Mouse (Mus musculus) C2C12 (cell line): ENCODE results near the gene Pycr1. TPM values are rescaled to one million over a fixed set of nuclear protein-coding genes. Genes with fewer than 3 reads are reported as not detected.

Experiments used
- H3K27me3 ChIP-seq: one replicate; pipeline ENCODE4 v1.6.1; 2011; ENCODE audit not compliant: control insufficient read depth, insufficient read depth, insufficient read length
- H3K36me3 ChIP-seq: one replicate; pipeline ENCODE4 v1.6.1; 2011; ENCODE audit not compliant: control insufficient read depth, insufficient read depth
- H3K4me3 ChIP-seq: one replicate; pipeline ENCODE4 v1.5.1; 2011; ENCODE audit warnings: mild to moderate bottlenecking, control low read depth; ENCODE audit not compliant: poor library complexity, insufficient read depth, severe bottlenecking
- H3K79me2 ChIP-seq: one replicate; pipeline ENCODE4 v1.6.1; 2011; ENCODE audit not compliant: control insufficient read depth, insufficient read depth
- H3K79me3 ChIP-seq: one replicate; pipeline ENCODE4 v1.6.1; 2011; ENCODE audit warnings: low read depth, control low read depth
- H3ac ChIP-seq: one replicate; pipeline ENCODE3; 2011; ENCODE audit warnings: low read depth; ENCODE audit not compliant: control insufficient read depth, insufficient read length
- CEBPB ChIP-seq: IDR thresholded peaks from one replicate; pipeline ENCODE4 v1.6.1; 2011; ENCODE audit warnings: low read depth, mild to moderate bottlenecking, control low read depth, moderate library complexity
- CTCF ChIP-seq: IDR thresholded peaks from one replicate; pipeline ENCODE4 v1.5.1; 2011; ENCODE audit not compliant: control insufficient read depth, insufficient read depth, insufficient read length
- FOSL1 ChIP-seq: IDR thresholded peaks from one replicate; pipeline ENCODE4 v1.8.0; 2011; ENCODE audit warnings: mild to moderate bottlenecking, low read length; ENCODE audit not compliant: poor library complexity, insufficient read depth, severe bottlenecking
- MAX ChIP-seq: IDR thresholded peaks from one replicate; pipeline ENCODE4 v1.6.1; 2011; ENCODE audit warnings: mild to moderate bottlenecking, control low read depth
- MYOD1 ChIP-seq: IDR thresholded peaks from one replicate; pipeline ENCODE4 v1.6.1; 2011; ENCODE audit warnings: low read depth; ENCODE audit not compliant: control insufficient read depth, insufficient read length
- MYOG ChIP-seq: IDR thresholded peaks from one replicate; pipeline ENCODE4 v1.6.1; 2011; ENCODE audit not compliant: control insufficient read depth, insufficient read length; ENCODE audit errors: extremely low read depth
- USF1 ChIP-seq: IDR thresholded peaks from one replicate; pipeline ENCODE4 v1.6.1; 2011; ENCODE audit warnings: low read depth, mild to moderate bottlenecking, control low read depth, moderate library complexity
- polyA plus RNA-seq: library from polyadenylated mRNA; unstranded; fragments of >200 nt; fragmentation: generic; extraction: Trizol; gene quantifications from one replicate; pipeline ENCODE4 v1.2.1, GENCODE M21; 2012; ENCODE audit warnings: missing spikeins

Gene Pycr1
- polyA plus RNA-seq, 1 experiment = 16.1 TPM

DNA sequence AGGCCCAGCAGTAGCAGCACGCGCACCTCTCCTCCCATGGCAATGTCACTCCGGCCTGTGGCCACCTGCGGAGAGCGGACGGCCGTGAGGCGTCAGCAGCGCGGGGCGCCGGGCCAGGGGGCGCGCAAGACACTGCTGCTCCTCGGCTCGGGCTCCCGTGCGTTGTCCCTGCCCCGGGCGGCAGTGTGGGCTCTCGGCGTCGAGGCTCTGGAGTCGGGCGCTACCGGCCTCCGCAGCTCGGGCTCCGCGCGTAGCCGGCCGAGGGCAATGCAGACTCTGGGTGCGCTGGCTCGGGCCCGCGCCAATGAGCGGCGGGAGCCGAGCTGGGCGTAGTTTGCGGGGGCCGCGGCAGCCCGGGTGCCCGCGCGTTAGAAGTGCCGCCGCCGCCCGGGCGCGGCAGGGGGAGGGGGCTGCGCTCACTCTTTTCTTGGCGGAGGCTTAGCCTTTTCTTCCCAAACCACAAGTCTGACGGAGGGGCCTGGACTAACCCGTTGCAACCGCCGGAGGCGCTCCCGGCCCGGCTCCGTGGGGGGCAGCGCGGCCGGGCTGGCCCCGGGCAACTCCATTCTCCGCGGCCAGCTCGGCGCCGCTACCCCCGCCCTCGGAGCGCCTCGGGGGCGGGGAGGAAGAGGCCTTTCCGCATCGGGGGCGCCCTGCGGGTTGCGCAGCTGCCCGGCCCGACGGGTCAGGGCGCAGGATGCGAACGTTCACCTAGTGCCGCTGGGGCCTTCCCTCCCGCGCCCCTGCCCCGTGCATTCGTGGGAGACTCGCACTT, 16.9 kb upstream of the Pycr1 start:
- no peak overlapping the region for H3K4me3 ChIP-seq
- peak overlapping the region; percentile 6 for H3ac ChIP-seq
- no peaks in the 10 kb centered on the region for H3K36me3 ChIP-seq
- TF ChIP-seq MAX (no peak), MYOG (no peak), CTCF (peak; percentile 0)
- H3K79me3 ChIP-seq = no peaks in the 10 kb centered on the region
- H3K79me2 ChIP-seq = no peaks in the 10 kb centered on the region
- H3K27me3 ChIP-seq = peaks cover 63% of the 10 kb centered on the region

DNA sequence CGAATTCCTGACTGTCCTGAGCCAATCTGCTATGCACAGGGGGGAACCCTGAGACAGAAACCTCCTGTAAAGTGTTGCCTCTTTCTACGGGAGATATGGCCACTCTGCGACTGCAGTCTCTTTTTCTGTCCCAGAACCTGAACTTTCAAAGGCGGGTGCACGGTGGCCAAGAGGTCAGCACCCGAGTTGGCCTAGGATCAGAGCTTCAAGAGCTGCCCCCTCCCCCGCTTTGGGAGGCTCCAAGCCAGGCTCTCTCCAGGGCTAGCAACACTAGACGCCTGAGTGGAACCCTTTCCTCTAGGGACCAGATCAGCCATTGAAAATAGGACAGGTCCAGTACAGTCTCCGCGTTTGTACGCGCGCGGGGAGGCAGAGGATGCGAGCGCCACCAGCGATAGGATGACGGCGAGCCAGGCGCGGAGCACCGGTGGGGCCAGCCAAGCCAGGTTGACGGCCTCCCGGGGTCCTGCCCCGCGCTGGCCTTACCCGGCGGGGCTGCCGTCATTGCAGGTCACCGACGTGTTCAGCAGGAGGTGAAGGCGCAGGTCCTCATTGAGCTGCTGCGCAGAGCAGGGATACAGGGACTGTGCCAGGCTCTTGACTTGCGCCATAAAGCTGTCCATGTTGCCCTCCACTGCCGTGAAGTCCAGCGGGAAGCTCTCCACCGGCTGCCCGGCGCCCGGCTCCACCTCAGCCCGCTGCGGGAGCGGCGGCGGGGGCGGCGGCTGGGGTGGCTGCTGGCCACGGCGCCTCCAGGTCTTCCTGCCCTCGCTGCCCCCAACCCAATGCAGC, 16.1 kb upstream of the Pycr1 start:
- H3K4me3 ChIP-seq = no peak overlapping the region

DNA sequence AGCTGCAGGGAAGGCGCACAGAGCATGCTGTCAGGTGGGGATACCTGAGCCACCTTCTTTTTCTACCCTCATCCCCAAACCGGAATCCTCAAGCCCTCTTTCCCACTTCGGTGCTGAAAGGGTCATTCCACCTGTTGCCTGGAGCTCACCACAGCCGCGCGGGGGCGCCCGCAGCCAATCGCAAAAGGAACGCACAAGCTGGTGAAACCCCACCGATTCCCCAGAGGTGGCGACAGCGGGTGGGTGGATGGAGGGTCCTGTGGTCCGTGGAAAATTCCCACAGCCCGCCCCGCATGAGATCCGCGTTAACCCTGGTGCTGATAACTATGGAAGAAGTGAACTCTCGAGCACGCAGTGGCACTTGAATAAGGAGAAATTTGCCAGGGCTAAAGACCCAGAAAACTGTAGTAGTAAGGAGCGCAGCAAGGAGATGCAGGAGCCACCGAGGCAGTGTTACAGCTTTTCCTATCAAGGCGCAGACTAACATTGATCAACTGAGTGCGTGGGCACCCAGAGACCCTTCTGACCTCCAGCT, 15.4 kb upstream of the Pycr1 start:
- Histone ChIP-seq H3K36me3 (no peaks in the 10 kb centered on the region), H3K27me3 (peaks cover 59% of the 10 kb centered on the region), H3ac (no peak overlapping the region), H3K79me2 (no peaks in the 10 kb centered on the region), H3K79me3 (no peaks in the 10 kb centered on the region), H3K4me3 (no peak overlapping the region)
- no peak for TF ChIP-seq MYOG
- no peak for TF ChIP-seq FOSL1
- TF ChIP-seq CEBPB = no peak
- peak; percentile 56 for TF ChIP-seq MYOD1
- peak; percentile 89 for TF ChIP-seq CTCF

More for the DNA sequence above, 16.1 kb upstream of the Pycr1 start:
- Histone ChIP-seq H3K79me2 (no peaks in the 10 kb centered on the region), H3K79me3 (no peaks in the 10 kb centered on the region), H3ac (no peak overlapping the region), H3K36me3 (no peaks in the 10 kb centered on the region), H3K27me3 (peaks cover 61% of the 10 kb centered on the region)
- TF ChIP-seq MYOG = no peak
- no peak for TF ChIP-seq MYOD1
- no peak for TF ChIP-seq USF1
- no peak for TF ChIP-seq MAX
- no peak for TF ChIP-seq FOSL1
- no peak for TF ChIP-seq CTCF
- no peak for TF ChIP-seq CEBPB

DNA sequence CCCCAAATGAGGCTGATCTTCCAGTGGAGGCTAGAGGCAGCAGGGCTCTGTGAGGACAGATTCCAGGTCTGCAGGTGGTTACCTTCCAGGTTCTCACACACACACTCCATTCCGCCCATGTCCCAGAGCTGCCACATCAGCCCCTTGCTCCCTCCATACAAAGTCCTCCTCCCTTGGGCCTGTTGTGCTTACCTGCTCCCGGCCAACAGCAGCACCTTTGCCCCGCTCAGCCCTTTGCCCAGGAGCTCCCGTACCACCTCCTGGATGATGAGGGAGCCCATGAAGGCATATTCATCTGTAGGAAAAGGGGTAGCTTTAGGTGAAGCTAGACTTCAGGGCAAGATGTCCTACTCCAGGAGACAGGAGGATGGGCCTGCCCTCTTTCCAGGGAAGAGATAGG, 13.7 kb upstream of the Pycr1 start:
- no peaks in the 10 kb centered on the region for H3K79me2 ChIP-seq
- peaks cover 53% of the 10 kb centered on the region for H3K27me3 ChIP-seq
- TF ChIP-seq FOSL1 = no peak
- TF ChIP-seq MYOG = no peak
- no peak for TF ChIP-seq MAX
- TF ChIP-seq USF1 = no peak
- TF ChIP-seq MYOD1 = no peak
- no peak for TF ChIP-seq CEBPB
- TF ChIP-seq CTCF = no peak
- no peaks in the 10 kb centered on the region for H3K36me3 ChIP-seq
- no peak overlapping the region for H3K4me3 ChIP-seq
- H3K79me3 ChIP-seq = no peaks in the 10 kb centered on the region
- H3ac ChIP-seq = no peak overlapping the region

DNA sequence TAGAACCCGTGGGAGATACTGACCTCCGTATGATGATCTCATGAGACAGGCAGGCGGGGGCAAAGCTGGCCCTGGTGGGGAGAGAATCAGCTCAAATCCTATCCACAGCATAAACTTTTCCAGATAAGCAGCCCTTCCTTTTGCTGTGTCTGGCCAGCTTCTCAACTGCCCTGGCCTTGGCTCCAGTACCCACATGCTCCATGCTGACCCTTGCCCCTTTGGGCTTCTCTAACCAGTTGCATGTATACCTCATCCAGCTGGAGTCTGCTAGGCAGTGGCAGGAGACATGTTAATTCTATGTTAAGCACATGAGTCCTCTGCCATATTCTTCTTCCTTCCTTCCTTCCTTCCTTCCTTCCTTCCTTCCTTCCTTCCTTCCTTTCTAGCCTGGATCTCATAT, 11.2 kb upstream of the Pycr1 start:
- no peak overlapping the region for H3K4me3 ChIP-seq
- no peaks in the 10 kb centered on the region for H3K79me3 ChIP-seq
- no peak overlapping the region for H3ac ChIP-seq
- H3K79me2 ChIP-seq = no peaks in the 10 kb centered on the region
- no peak for TF ChIP-seq MAX
- no peak for TF ChIP-seq FOSL1
- TF ChIP-seq USF1 = no peak
- TF ChIP-seq MYOG = no peak
- no peak for TF ChIP-seq CEBPB
- no peak for TF ChIP-seq MYOD1
- no peak for TF ChIP-seq CTCF
- no peaks in the 10 kb centered on the region for H3K36me3 ChIP-seq
- peaks cover 28% of the 10 kb centered on the region for H3K27me3 ChIP-seq
